Mouse (Mus musculus) stomach, postnatal 0 days (tissue): ENCODE data around the gene Rabggtb. TPM values are rescaled to one million over a fixed set of nuclear protein-coding genes. Genes with fewer than 3 reads are reported as not detected.

Source experiments
- ATAC-seq: fragments of 200-750 bp; cut with Nextera tagmentation; 2 replicates; pipeline ENCODE4 v1.8.0; 2017; ENCODE audit not compliant: low FRiP score, low TSS enrichment
- DNase-seq: peaks from one replicate; pipeline ENCODE4 v3.0.0-alpha.2; 2016; ENCODE audit warnings: low spot score
- H3K27ac ChIP-seq: fragments of 300-500 bp; sonication (generic); replicated peaks from 2 replicates; pipeline ENCODE4 v1.5.1; 2014; ENCODE audit warnings: mild to moderate bottlenecking, control low read depth
- H3K27me3 ChIP-seq: fragments of 300-500 bp; sonication (generic); 2 replicates; pipeline ENCODE4 v1.6.1; 2014; ENCODE audit warnings: low read length; ENCODE audit not compliant: control insufficient read depth, insufficient read depth
- H3K36me3 ChIP-seq: fragments of 300-500 bp; sonication (generic); 2 replicates; pipeline ENCODE4 v1.6.1; 2014; ENCODE audit warnings: low read length, mixed read lengths; ENCODE audit not compliant: control insufficient read depth, insufficient read depth
- H3K4me1 ChIP-seq: fragments of 300-500 bp; sonication (generic); replicated peaks from 2 replicates; pipeline ENCODE4 v1.6.1; 2014; ENCODE audit warnings: antibody characterized with exemption; ENCODE audit not compliant: control insufficient read depth, insufficient read depth
- H3K4me2 ChIP-seq: fragments of 300-500 bp; sonication (generic); replicated peaks from 2 replicates; pipeline ENCODE4 v1.6.1; 2014; ENCODE audit warnings: low read depth, mild to moderate bottlenecking, control low read depth, moderate library complexity
- H3K4me3 ChIP-seq: fragments of 300-500 bp; sonication (generic); 2 replicates; pipeline ENCODE4 v1.5.1; 2014; ENCODE audit warnings: low read depth, low read length, control low read depth
- H3K9ac ChIP-seq: fragments of 300-500 bp; sonication (generic); 2 replicates; pipeline ENCODE4 v1.6.1; 2014; ENCODE audit warnings: mild to moderate bottlenecking, low read length, control low read depth, mixed read lengths
- H3K9me3 ChIP-seq: fragments of 300-500 bp; sonication (generic); 2 replicates; pipeline ENCODE4 v1.6.1; 2016; ENCODE audit warnings: low read length; ENCODE audit not compliant: control insufficient read depth
- CTCF ChIP-seq: IDR thresholded peaks from 2 replicates; pipeline ENCODE4 v1.5.1; 2016; ENCODE audit warnings: antibody characterized with exemption, low read depth, mild to moderate bottlenecking, moderate library complexity
- EP300 ChIP-seq: optimal IDR thresholded peaks from 2 replicates; pipeline ENCODE3; 2016; ENCODE audit warnings: antibody characterized with exemption
- WGBS: fragments of 180-500 bp; shearing (Covaris S2); extraction: QIAGEN DNeasy Blood & Tissue Kit; methylation state at CpG from one replicate; pipeline ENCODE4 v1.1.7; 2014; 5-methylcytosine and 5-hydroxymethylcytosine counted together
- polyA plus RNA-seq: library from polyadenylated mRNA; unstranded; fragments of >200 nt; fragmentation: Nextera tagmentation; extraction: Ambion mirVana; gene quantifications from 2 replicates; pipeline ENCODE4 v1.2.1, GENCODE M21; 2015

Gene Rabggtb
- polyA plus RNA-seq, 1 experiment from 2014 or later = 29.8 TPM

GRCm38 (mm10) chr3:153889188-153889781, 23.5 kb downstream of the Rabggtb start:
- Histone ChIP-seq H3K4me2 (no peak overlapping the region), H3K27me3 (no peaks in the 10 kb centered on the region), H3K4me3 (no peak overlapping the region), H3K27ac (no peak overlapping the region), H3K4me1 (no peaks in the 10 kb centered on the region), H3K9me3 (no peaks in the 10 kb centered on the region), H3K9ac (no peak overlapping the region), H3K36me3 (no peaks in the 10 kb centered on the region)
- ATAC-seq (no peak), DNase-seq (no peak)
- WGBS = 72% methylated on average over 7 of the region's 8 CpGs
- no peak for TF ChIP-seq EP300
- no peak for TF ChIP-seq CTCF

GRCm38 (mm10) chr3:153888141-153888540, 24.7 kb downstream of the Rabggtb start:
- H3K9ac ChIP-seq = no peak overlapping the region
- H3K36me3 ChIP-seq = no peaks in the 10 kb centered on the region
- no peak for TF ChIP-seq EP300
- no peak for TF ChIP-seq CTCF
- no peaks in the 10 kb centered on the region for H3K4me1 ChIP-seq
- H3K4me2 ChIP-seq = no peak overlapping the region
- H3K27me3 ChIP-seq = no peaks in the 10 kb centered on the region
- ATAC-seq (no peak), DNase-seq (no peak)
- H3K27ac ChIP-seq = no peak overlapping the region
- no peak overlapping the region for H3K4me3 ChIP-seq
- 68% methylated on average over 6 of the region's 6 CpGs for WGBS
- no peaks in the 10 kb centered on the region for H3K9me3 ChIP-seq

GRCm38 (mm10) chr3:153886296-153886695, 26.5 kb downstream of the Rabggtb start:
- no peak for DNase-seq
- ATAC-seq = no peak
- Histone ChIP-seq H3K36me3 (no peaks in the 10 kb centered on the region), H3K9ac (no peak overlapping the region), H3K4me3 (no peak overlapping the region), H3K9me3 (no peaks in the 10 kb centered on the region), H3K27ac (no peak overlapping the region), H3K4me2 (no peak overlapping the region), H3K27me3 (no peaks in the 10 kb centered on the region), H3K4me1 (no peaks in the 10 kb centered on the region)
- TF ChIP-seq CTCF (peak; percentile 47), EP300 (no peak)

GRCm38 (mm10) chr3:153871396-153871795, 41.4 kb downstream of the Rabggtb start:
- WGBS = 85% methylated on average over 5 of the region's 5 CpGs
- no peak for ATAC-seq

GRCm38 (mm10) chr3:153867149-153868136, 45.4 kb downstream of the Rabggtb start:
- H3K9me3 ChIP-seq = no peaks in the 10 kb centered on the region
- no peak overlapping the region for H3K4me3 ChIP-seq
- TF ChIP-seq CTCF (peak; percentile 68), EP300 (no peak)
- H3K27me3 ChIP-seq = no peaks in the 10 kb centered on the region
- H3K9ac ChIP-seq = no peak overlapping the region
- ATAC-seq (no peak), DNase-seq (no peak)
- H3K4me2 ChIP-seq = no peak overlapping the region
- H3K4me1 ChIP-seq = no peaks in the 10 kb centered on the region
- no peak overlapping the region for H3K27ac ChIP-seq
- WGBS = 58% methylated on average over 14 of the region's 14 CpGs
- no peaks in the 10 kb centered on the region for H3K36me3 ChIP-seq

More at GRCm38 (mm10) chr3:153871396-153871795, 41.4 kb downstream of the Rabggtb start:
- Histone ChIP-seq H3K36me3 (no peaks in the 10 kb centered on the region), H3K27me3 (no peaks in the 10 kb centered on the region), H3K9me3 (no peaks in the 10 kb centered on the region), H3K4me1 (no peaks in the 10 kb centered on the region), H3K27ac (no peak overlapping the region), H3K4me3 (no peak overlapping the region), H3K4me2 (no peak overlapping the region), H3K9ac (no peak overlapping the region)
- DNase-seq = no peak
- no peak for TF ChIP-seq CTCF
- no peak for TF ChIP-seq EP300
